Mouse (Mus musculus) C2C12 (cell line): Measurements from ENCODE around the gene Als2cl. TPM values are rescaled to one million over a fixed set of nuclear protein-coding genes. Genes with fewer than 3 reads are reported as not detected.

Experiments
- H3K27me3 ChIP-seq: one replicate; pipeline ENCODE4 v1.6.1; 2011; ENCODE audit not compliant: control insufficient read depth, insufficient read depth, insufficient read length
- H3K36me3 ChIP-seq: one replicate; pipeline ENCODE4 v1.6.1; 2011; ENCODE audit not compliant: control insufficient read depth, insufficient read depth
- H3K4me3 ChIP-seq: one replicate; pipeline ENCODE4 v1.5.1; 2011; ENCODE audit warnings: mild to moderate bottlenecking, control low read depth; ENCODE audit not compliant: poor library complexity, insufficient read depth, severe bottlenecking
- H3K79me2 ChIP-seq: one replicate; pipeline ENCODE4 v1.6.1; 2011; ENCODE audit not compliant: control insufficient read depth, insufficient read depth
- H3K79me3 ChIP-seq: one replicate; pipeline ENCODE4 v1.6.1; 2011; ENCODE audit warnings: low read depth, control low read depth
- H3ac ChIP-seq: one replicate; pipeline ENCODE3; 2011; ENCODE audit warnings: low read depth; ENCODE audit not compliant: control insufficient read depth, insufficient read length
- CEBPB ChIP-seq: IDR thresholded peaks from one replicate; pipeline ENCODE4 v1.6.1; 2011; ENCODE audit warnings: low read depth, mild to moderate bottlenecking, control low read depth, moderate library complexity
- CTCF ChIP-seq: IDR thresholded peaks from one replicate; pipeline ENCODE4 v1.5.1; 2011; ENCODE audit not compliant: control insufficient read depth, insufficient read depth, insufficient read length
- FOSL1 ChIP-seq: IDR thresholded peaks from one replicate; pipeline ENCODE4 v1.8.0; 2011; ENCODE audit warnings: mild to moderate bottlenecking, low read length; ENCODE audit not compliant: poor library complexity, insufficient read depth, severe bottlenecking
- MAX ChIP-seq: IDR thresholded peaks from one replicate; pipeline ENCODE4 v1.6.1; 2011; ENCODE audit warnings: mild to moderate bottlenecking, control low read depth
- MYOD1 ChIP-seq: IDR thresholded peaks from one replicate; pipeline ENCODE4 v1.6.1; 2011; ENCODE audit warnings: low read depth; ENCODE audit not compliant: control insufficient read depth, insufficient read length
- MYOG ChIP-seq: IDR thresholded peaks from one replicate; pipeline ENCODE4 v1.6.1; 2011; ENCODE audit not compliant: control insufficient read depth, insufficient read length; ENCODE audit errors: extremely low read depth
- USF1 ChIP-seq: IDR thresholded peaks from one replicate; pipeline ENCODE4 v1.6.1; 2011; ENCODE audit warnings: low read depth, mild to moderate bottlenecking, control low read depth, moderate library complexity
- polyA plus RNA-seq: library from polyadenylated mRNA; unstranded; fragments of >200 nt; fragmentation: generic; extraction: Trizol; gene quantifications from one replicate; pipeline ENCODE4 v1.2.1, GENCODE M21; 2012; ENCODE audit warnings: missing spikeins

Gene Als2cl
- polyA plus RNA-seq, 1 experiment, result 2.6 TPM

- no peaks in the 10 kb centered on the region for H3K36me3 ChIP-seq
- TF ChIP-seq MAX, result no peak
- no peak for TF ChIP-seq MYOG
- no peak for TF ChIP-seq FOSL1
- TF ChIP-seq CTCF, result no peak
- TF ChIP-seq CEBPB, result no peak
- TF ChIP-seq USF1, result no peak
- TF ChIP-seq MYOD1, result no peak
- H3K79me3 ChIP-seq, result no peaks in the 10 kb centered on the region
- no peaks in the 10 kb centered on the region for H3K27me3 ChIP-seq
- no peak overlapping the region for H3ac ChIP-seq
- H3K4me3 ChIP-seq, result no peak overlapping the region
- no peaks in the 10 kb centered on the region for H3K79me2 ChIP-seq
Observed at GRCm38 (mm10) chr9:110841438-110841837, 38.2 kb upstream of the Als2cl start.

GRCm38 (mm10) chr9:110844206-110844605 is 35.5 kb upstream of the Als2cl start, which contains the start of gene Prss46:
Gene Prss46, plus strand, starts transcription at chr9:110844506.
- no peaks in the 10 kb centered on the region for H3K36me3 ChIP-seq
- TF ChIP-seq CEBPB, result no peak
- no peak for TF ChIP-seq MYOG
- no peak for TF ChIP-seq MAX
- no peak for TF ChIP-seq FOSL1
- TF ChIP-seq USF1, result no peak
- no peak for TF ChIP-seq CTCF
- TF ChIP-seq MYOD1, result no peak
- H3K79me3 ChIP-seq, result no peaks in the 10 kb centered on the region
- no peak within 1 kb of the TSS for H3K4me3 ChIP-seq
- H3K79me2 ChIP-seq, result no peaks in the 10 kb centered on the region
- no peaks in the 10 kb centered on the region for H3K27me3 ChIP-seq
- H3ac ChIP-seq, result no peak within 1 kb of the TSS

GRCm38 (mm10) chr9:110849162-110849561 is 30.5 kb upstream of the Als2cl start:
- H3K79me2 ChIP-seq, result no peaks in the 10 kb centered on the region
- TF ChIP-seq MYOG (no peak), FOSL1 (no peak), CEBPB (no peak), MAX (no peak), MYOD1 (no peak), CTCF (no peak), USF1 (no peak)
- no peaks in the 10 kb centered on the region for H3K79me3 ChIP-seq
- H3K4me3 ChIP-seq, result no peak overlapping the region
- H3K36me3 ChIP-seq, result no peaks in the 10 kb centered on the region
- no peaks in the 10 kb centered on the region for H3K27me3 ChIP-seq
- H3ac ChIP-seq, result no peak overlapping the region

GRCm38 (mm10) chr9:110855903-110856302 is 23.8 kb upstream of the Als2cl start:
- Histone ChIP-seq H3ac (no peak overlapping the region), H3K79me3 (no peaks in the 10 kb centered on the region), H3K4me3 (no peak overlapping the region), H3K27me3 (peaks cover 5% of the 10 kb centered on the region), H3K36me3 (no peaks in the 10 kb centered on the region), H3K79me2 (no peaks in the 10 kb centered on the region)
- TF ChIP-seq MYOD1, result no peak

- Histone ChIP-seq H3K4me3 (no peak overlapping the region), H3ac (no peak overlapping the region), H3K79me3 (no peaks in the 10 kb centered on the region), H3K36me3 (no peaks in the 10 kb centered on the region), H3K27me3 (peaks cover 5% of the 10 kb centered on the region), H3K79me2 (no peaks in the 10 kb centered on the region)
- TF ChIP-seq CTCF (no peak), FOSL1 (no peak), MYOG (no peak), USF1 (no peak), MAX (no peak), MYOD1 (no peak), CEBPB (no peak)
Observed at GRCm38 (mm10) chr9:110856920-110857319, 22.8 kb upstream of the Als2cl start.

GRCm38 (mm10) chr9:110857781-110858472 is 21.7 kb upstream of the Als2cl start, which contains the start of gene Prss50:
Gene Prss50, plus strand, starts transcription at chr9:110857967.
- no peaks in the 10 kb centered on the region for H3K79me2 ChIP-seq
- H3K79me3 ChIP-seq, result no peaks in the 10 kb centered on the region
- H3K27me3 ChIP-seq, result peaks cover 5% of the 10 kb centered on the region
- no peak within 1 kb of the TSS for H3ac ChIP-seq
- no peaks in the 10 kb centered on the region for H3K36me3 ChIP-seq
- TF ChIP-seq FOSL1 (no peak), CTCF (no peak), MYOG (no peak), CEBPB (no peak), MAX (no peak), USF1 (no peak), MYOD1 (no peak)
- H3K4me3 ChIP-seq, result no peak within 1 kb of the TSS
